Mouse (Mus musculus) embryonic fibroblast, embryonic 13.5 days (primary cell): ENCODE measurements around the gene Cops6. TPM values are rescaled to one million over a fixed set of nuclear protein-coding genes. Genes with fewer than 3 reads are reported as not detected.

ENCODE experiments used
- H3K27ac ChIP-seq: 2 replicates; pipeline ENCODE4 v1.5.1; 2012; ENCODE audit warnings: low read length, control low read depth, inconsistent platforms; ENCODE audit not compliant: insufficient read depth
- H3K4me1 ChIP-seq: 2 replicates; pipeline ENCODE4 v1.6.1; 2011; ENCODE audit warnings: low read length; ENCODE audit not compliant: control insufficient read depth, insufficient read depth
- H3K4me3 ChIP-seq: 2 replicates; pipeline ENCODE4 v1.5.1; 2011; ENCODE audit warnings: mild to moderate bottlenecking, control low read depth, low read length; ENCODE audit not compliant: insufficient read depth
- CTCF ChIP-seq: IDR thresholded peaks from 2 replicates; pipeline ENCODE4 v1.5.1; 2011; ENCODE audit warnings: mild to moderate bottlenecking, control low read depth, low read length, moderate library complexity, borderline replicate concordance; ENCODE audit not compliant: insufficient read depth
- POLR2A ChIP-seq: IDR thresholded peaks from 2 replicates; pipeline ENCODE4 v1.6.1; 2011; ENCODE audit warnings: low read depth, mild to moderate bottlenecking, control low read depth, low read length, moderate library complexity
- polyA plus RNA-seq: library from polyadenylated mRNA; stranded (reverse); fragments of >200 nt; gene quantifications from 2 replicates; pipeline ENCODE4 v1.2.4, GENCODE M21; 2011; ENCODE audit warnings: low read depth; ENCODE audit not compliant: missing spikeins, insufficient read length

Gene Cops6
- polyA plus RNA-seq, 1 experiment: 162 TPM

DNA sequence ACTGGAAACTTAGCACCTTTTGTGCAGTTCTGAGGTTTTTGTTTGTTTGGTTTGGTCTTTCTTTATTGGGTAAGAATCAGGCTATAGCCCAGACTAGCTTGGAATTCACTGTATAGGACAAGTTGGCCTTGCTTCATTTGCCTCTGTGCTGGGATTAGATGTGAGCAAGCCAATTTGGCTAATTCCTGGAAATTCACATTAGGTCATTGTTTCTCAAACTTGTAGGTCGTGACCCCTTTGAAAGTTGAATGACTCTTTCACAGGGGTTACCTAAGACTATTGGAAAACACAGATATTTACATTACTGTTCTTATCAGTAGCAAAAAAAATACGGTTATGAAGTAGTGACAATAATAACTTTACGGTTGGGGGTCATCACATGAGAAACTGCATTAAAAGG, 6.5 kb upstream of the Cops6 start:
- Histone ChIP-seq H3K4me3 (no peak overlapping the region), H3K4me1 (no peaks in the 10 kb centered on the region), H3K27ac (no peak overlapping the region)
- TF ChIP-seq POLR2A: no peak

DNA sequence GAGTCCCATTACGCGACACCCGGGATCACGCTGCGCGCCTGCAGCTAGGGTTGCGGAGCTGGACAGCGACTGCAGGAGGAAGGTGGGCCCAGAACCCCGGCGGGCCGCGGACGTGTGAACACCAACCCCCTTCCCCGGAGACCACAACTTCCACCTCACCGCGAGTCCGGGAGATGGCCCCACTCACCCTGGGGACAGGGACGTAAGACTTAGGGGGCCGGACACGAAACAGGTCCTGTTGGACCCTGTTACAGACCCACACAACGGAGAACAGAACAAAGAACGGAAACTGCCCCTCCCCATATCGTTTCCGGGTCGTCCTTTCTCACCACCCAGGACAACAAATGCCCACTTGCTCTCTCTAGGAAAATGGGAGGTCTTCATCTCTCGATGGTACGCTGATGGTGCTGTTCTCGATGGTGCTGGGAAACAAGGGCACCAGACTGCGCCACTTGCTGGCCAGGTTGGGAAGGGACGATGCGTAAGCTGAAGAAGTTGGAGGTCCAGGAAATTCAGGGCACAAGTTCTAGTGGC, 5.4 kb upstream of the Cops6 start, which contains the start of gene Zfp113:
Zfp113 (minus strand) TSS at position 302 of the 534 bp plus-strand sequence.
- no peaks in the 10 kb centered on the region for H3K4me1 ChIP-seq
- no peak within 1 kb of the TSS for H3K27ac ChIP-seq
- TF ChIP-seq CTCF (peak; percentile 96; the same call in 1 of the 2 replicates), POLR2A (peak; percentile 83)
- peak within 1 kb of the TSS; percentile 60 for H3K4me3 ChIP-seq

DNA sequence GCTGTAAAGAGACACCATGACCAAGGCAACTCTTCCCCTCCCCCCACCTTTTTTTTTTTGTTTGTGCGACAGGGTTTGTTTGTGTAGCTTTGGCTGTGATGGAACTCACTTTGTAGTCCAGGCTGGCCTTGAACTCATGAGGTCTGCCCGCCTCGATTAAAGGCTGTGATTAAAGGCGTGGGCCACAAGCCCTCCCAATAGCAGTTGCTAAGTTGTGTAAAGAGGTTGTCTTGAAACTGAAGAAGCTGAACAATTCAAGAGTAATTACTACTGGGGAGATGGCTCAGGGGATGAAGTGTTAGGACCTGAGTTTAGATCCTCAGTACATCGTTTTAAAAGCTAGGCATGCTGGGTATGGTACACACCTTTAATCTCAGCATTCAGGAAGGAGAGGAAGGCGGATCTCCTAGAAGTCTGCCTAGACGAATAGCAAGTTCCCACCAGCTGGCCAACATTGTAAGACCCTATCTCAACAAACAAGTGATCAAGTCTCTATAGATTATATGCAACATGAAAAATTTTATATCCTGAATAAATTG, 578 bp upstream of the Cops6 start:
- Histone ChIP-seq H3K4me3 (no peak overlapping the region), H3K27ac (no peak overlapping the region)
- TF ChIP-seq CTCF (no peak), POLR2A (no peak)

DNA sequence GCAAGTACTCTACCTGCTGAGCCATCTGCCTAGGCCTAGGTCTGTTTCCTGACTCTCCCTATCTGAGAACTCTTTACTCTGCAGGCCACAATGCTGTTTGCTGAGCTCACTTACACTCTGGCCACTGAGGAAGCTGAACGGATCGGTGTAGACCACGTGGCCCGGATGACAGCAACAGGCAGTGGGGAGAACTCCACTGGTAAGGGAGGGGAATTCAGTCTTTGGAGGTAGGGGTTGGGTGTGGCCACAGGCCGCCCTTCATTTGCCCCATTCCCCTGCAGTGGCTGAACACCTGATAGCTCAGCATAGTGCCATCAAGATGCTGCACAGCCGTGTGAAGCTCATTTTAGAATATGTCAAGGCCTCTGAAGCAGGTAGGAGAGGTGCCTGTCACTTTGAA, 2.2 kb downstream of the Cops6 start:
- no peak for TF ChIP-seq CTCF
- TF ChIP-seq POLR2A: no peak
- H3K4me3 ChIP-seq: no peak overlapping the region
- no peak overlapping the region for H3K27ac ChIP-seq
- peaks cover 8% of the 10 kb centered on the region; the same call in 1 of the 2 replicates for H3K4me1 ChIP-seq

More for the DNA sequence above, 578 bp upstream of the Cops6 start:
- peaks cover 8% of the 10 kb centered on the region; the same call in 1 of the 2 replicates for H3K4me1 ChIP-seq

DNA sequence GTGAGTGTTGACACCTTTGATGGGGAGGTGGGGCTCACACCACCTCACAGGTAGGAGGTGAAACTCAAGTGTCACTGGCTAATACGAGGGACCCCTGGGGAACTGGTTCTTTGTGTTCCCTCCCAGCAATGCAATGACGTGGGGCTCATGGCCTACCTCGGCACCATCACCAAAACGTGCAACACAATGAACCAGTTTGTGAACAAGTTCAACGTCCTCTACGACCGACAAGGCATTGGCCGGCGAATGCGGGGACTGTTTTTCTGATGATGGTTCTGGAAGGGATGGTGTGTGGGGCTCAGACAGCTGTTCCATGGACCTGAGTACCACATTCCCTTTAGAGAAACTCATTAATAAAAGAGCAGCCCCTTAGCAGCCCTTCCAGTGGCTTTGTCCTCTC, 2.7 kb downstream of the Cops6 start:
- H3K4me1 ChIP-seq: peaks cover 8% of the 10 kb centered on the region; the same call in 1 of the 2 replicates
- H3K27ac ChIP-seq: no peak overlapping the region
- TF ChIP-seq POLR2A: 0 out of 2 replicates have a peak, but pooled peaks have one; percentile 4
- no peak for TF ChIP-seq CTCF
- H3K4me3 ChIP-seq: no peak overlapping the region

DNA sequence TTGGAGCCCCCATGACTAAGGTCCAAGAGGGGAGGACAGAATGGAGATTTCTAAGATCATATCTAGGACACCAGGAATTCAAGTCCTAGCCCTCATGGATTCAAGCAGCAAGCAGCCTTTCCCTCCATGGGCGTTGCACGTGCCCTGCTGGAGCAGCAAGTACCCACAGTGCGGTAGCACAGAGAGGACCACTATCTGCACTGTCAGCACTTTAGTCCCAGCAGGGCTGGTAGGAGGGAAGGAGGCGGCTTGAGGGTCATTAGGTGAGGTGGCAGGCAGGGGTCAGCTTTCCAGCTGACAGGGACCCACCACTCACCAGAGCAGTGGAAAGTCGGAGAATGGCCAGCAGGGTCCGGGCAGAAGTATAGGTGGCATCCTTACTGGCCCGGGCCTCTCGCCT, 4.7 kb downstream of the Cops6 start:
- TF ChIP-seq CTCF: no peak
- TF ChIP-seq POLR2A: peak; percentile 25; the same call in 1 of the 2 replicates
- H3K4me3 ChIP-seq: no peak overlapping the region
- H3K4me1 ChIP-seq: peaks cover 8% of the 10 kb centered on the region; the same call in 1 of the 2 replicates
- H3K27ac ChIP-seq: peak overlapping the region; percentile 74; the same call in 1 of the 2 replicates

DNA sequence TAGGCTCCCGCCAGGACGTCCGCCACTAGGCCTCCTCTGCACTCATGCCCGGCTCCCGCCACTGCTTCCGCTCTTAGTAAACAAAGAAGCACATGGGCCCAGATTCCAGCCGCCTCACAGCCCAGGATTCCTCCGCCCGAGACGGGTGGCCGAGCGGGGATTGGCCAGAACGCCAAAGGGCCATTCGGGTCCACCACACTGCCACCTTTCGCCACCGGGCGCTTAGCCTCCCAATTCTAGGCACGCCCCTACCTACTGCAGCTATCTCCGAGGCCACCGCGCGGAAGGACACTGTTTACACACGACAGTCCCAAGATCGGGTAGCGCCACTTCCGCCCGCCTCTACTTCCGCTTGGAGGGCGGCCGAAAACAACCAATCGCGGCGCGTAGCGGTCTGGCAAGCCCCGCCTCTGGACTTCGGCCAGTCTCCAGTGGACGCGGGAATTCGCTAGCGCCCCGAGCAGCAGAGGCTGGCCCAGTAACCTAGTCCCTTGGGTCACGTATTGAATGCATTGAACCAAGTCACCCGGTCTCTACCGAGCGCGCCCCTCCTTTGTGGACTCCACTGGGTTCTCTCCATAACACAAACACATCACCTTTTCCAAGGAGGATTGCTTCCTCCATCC, 10.2 kb downstream of the Cops6 start:
- peak; percentile 65 for TF ChIP-seq POLR2A
- no peak for TF ChIP-seq CTCF
- no peaks in the 10 kb centered on the region for H3K4me1 ChIP-seq

DNA sequence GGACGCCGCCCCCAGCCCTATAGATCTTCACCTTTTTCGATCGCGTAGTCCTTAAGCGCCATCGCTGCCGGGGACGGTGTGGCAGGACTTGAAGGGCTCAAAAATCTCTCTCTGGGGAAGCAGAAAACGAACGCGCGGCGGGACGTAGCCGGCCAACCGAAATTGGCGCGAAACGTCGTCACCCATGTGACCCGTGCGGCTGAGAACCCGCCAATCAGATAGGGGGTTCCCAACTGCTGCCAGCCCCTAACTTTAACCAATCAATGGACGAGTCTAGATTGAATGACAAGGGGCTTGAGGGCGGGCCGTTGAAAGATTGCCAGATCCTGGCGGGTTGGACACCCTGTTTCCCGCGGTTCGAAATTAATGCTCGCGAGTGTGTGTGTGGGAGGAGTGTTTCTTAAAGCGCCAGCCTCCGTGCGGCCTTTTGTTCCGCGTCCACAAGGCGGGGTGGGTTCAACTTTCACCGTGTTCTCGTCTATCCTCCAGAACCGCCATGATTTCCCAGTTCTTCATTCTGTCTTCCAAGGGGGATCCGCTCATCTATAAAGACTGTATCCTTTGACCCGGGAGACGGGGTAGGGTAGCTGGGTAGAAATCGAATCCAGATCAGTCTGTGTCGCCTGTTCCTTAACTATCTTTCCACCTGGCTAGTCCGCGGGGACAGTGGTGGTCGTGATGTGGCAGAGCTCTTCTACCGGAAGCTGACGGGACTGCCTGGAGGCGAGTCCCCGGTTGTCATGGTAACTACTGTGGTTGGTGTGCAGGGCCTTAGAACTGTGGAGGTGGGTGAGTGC, 11.0 kb downstream of the Cops6 start, which contains the start of the genes Ap4m1 and Mcm7:
Ap4m1 (plus strand) TSS at position 308 of the 797 bp plus-strand sequence.
Mcm7 (minus strand) TSS at position 728 of the 797 bp plus-strand sequence.
- Histone ChIP-seq H3K4me3 (peak within 1 kb of the TSS; percentile 94), H3K4me1 (no peaks in the 10 kb centered on the region), H3K27ac (peak within 1 kb of the TSS; percentile 91)
- TF ChIP-seq POLR2A (peak; percentile 62), CTCF (no peak)

More for the DNA sequence above, 10.2 kb downstream of the Cops6 start:
- Histone ChIP-seq H3K27ac (peak overlapping the region; percentile 36), H3K4me3 (peak overlapping the region; percentile 94)

DNA sequence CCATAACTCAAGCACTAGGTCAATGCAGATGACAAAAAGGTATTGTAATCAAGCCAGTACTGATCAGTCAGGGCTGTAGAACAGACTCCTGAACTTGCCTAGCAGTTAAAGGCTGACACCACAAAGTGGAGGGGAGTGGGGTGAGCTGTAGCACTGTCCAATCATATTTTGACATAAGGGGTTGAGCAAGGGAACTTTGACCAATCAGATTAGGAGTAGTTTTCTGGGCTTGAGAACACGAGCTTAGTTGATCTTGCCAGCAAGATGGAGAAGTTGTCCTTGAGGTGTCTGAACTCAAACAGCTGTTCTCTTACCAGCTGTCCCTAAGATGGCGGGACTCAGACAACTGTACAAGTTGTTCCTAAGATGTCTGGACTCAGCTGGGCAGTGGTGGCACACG, 12.3 kb downstream of the Cops6 start:
- no peak overlapping the region for H3K4me3 ChIP-seq
- TF ChIP-seq POLR2A (no peak), CTCF (no peak)
- no peaks in the 10 kb centered on the region for H3K4me1 ChIP-seq
- no peak overlapping the region for H3K27ac ChIP-seq
